Mouse (Mus musculus) large intestine, adult 2 months (tissue): Measurements from ENCODE around the gene Hinfp. TPM values are rescaled to one million over a fixed set of nuclear protein-coding genes. Genes with fewer than 3 reads are reported as not detected.
"Not testable (repeated sequence)": the region's sequence is repeated elsewhere in the genome, so short reads cannot be mapped to it uniquely, and the experiment has no call there.

ENCODE experiments used
- DNase-seq: peaks from one replicate; pipeline ENCODE4 v3.0.0-alpha.2; 2012; ENCODE audit warnings: low read depth, low spot score
- WGBS: fragments of 180-500 bp; shearing (Covaris S2); methylation state at CpG from one replicate; pipeline ENCODE4 v1.1.7; 2018; 5-methylcytosine and 5-hydroxymethylcytosine counted together
- polyA plus RNA-seq: library from polyadenylated mRNA; depleted of rRNA; stranded (reverse); fragments of >200 nt; gene quantifications from 2 replicates; pipeline ENCODE4 v1.2.3, GENCODE M21; 2012; rRNA removed

Gene Hinfp
- 18.4 and 32.8 TPM in 2 replicates for polyA plus RNA-seq

DNA sequence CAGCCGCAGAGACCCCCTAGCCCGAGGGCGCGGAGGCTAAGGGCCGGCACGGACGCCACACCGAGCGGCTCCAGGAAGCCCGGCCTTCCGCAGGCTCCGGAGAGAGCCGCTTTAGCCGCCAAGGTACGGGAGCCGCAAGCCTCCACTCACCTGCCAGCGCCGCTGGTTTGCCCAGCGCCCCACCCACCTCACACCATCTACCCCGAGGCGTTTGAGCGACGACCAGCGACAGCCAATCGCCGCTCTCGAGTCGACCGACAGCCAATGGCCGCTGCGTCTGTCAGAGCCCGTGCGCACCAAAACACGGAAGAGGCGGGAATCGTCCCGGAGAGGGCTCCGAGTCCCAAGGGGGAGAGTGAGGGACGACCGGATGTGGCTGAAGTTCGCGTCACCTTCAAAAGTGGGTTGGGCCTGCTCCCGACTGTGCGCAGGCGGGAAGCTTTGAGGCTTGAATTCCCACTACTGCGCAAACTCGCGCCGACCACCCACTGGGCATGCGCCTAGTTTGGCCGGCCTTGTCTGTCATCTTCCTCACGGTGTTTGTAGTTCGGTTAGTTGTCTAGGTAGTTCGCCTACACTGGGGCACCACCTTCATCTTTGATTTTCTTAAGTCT, at the start of gene Hinfp:
Hinfp (minus strand) TSS at position 206 of the 614 bp plus-strand sequence.
- under 1% methylated on average over 54 of the region's 54 CpGs for WGBS
- peak; percentile 93 for DNase-seq

DNA sequence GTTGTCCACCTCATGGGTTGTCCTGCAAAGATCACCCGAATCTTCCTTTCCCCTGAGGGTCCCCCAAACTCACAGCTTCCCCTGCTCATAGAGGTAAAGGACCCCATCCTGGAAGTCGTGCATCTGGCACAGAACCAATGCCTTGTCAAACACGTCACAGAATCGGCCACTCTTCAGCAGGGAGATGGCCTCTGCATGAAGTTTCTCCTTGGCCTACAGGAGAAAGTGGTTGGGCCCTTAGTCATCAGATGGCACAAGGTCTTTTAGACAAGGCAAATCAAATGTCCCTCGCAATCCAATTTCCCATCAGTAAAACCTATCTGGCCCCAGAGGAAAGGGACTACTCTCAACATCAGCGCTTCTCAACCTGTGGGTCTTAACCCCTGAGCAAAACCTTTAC, 47.7 kb upstream of the Hinfp start:
- DNase-seq: no peak
- WGBS: 86% methylated on average over 6 of the region's 6 CpGs

DNA sequence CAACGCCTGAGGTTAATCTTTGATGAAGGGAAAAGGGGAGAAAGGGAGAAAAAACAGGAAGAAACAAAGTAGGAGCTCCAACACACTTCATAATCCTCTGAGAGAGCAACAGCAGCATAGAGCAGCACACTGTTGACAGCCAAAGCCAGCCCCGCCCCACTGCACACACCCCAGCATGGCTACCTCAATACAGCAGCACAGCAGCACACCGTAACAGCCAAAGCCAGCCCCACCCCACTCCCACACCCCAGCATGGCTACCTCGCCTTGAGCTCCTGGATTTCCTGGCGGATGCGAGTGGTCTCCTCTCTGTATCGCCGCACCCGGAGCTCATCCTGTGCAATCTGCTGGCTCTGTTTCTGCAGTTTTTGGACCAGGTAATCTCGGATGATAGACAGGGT, 46.9 kb upstream of the Hinfp start:
- DNase-seq: no peak
- 81% methylated on average over 10 of the region's 10 CpGs for WGBS

DNA sequence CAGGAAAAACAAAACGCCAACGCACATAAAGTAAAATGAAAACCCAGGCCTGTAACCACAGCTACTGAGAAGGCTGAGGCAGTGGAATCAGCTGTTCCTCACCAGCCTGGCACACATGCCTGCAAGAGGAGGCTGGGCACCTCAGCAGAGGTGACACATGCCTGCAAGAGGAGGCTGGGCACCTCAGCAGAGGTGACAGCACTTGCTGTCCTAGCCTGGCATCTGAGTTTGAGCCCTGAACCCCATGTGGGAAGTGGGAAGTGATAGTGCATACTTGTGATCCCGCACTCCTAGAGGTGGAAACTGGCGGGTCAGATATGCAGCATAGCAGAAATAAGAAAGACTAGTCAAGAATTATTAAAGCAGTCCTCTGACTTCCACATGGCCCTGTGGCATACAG, 45.9 kb upstream of the Hinfp start:
- no peak for DNase-seq
- WGBS: 93% methylated on average over 4 of the region's 4 CpGs

DNA sequence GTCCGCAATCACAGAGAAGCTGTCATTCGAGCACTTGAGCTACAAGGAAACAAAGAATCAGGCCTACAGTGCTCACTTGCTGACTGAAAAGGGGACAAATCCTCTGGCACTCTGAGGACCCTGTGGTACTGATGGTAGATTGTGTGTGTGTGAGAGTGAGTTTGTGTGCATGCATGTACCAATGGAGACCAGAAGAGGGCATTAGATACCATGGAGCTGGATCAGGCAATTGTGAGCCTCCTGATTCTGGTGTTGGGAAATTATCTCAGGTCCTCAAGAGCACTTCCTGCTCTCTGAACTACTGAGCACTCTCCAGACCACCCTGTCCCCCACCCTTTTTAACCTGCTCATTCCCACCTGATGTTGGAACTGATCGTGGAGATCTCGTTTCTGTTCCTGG, 43.1 kb upstream of the Hinfp start:
- 97% methylated on average over 4 of the region's 4 CpGs for WGBS
- DNase-seq: no peak

DNA sequence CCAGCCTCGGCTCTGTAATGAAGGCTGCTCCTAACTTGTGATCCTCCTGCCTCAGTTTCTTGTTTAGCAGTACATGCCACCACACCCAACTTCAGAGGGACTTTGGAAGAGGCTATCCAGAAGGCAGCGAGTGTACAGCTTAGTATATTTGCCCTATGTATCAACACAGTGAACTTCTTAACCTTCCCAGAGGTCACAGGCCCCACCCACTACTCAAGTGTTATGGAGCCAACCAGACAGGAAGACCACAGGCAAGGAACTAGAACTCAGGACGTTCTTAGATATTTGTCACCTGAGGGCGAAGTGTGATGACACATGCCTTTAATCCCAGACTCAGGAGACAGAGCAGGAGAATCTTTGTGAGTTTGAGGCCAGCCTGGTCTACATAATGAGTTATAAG, 42.1 kb upstream of the Hinfp start:
- DNase-seq: no peak
- 74% methylated on average over 4 of the region's 4 CpGs for WGBS

DNA sequence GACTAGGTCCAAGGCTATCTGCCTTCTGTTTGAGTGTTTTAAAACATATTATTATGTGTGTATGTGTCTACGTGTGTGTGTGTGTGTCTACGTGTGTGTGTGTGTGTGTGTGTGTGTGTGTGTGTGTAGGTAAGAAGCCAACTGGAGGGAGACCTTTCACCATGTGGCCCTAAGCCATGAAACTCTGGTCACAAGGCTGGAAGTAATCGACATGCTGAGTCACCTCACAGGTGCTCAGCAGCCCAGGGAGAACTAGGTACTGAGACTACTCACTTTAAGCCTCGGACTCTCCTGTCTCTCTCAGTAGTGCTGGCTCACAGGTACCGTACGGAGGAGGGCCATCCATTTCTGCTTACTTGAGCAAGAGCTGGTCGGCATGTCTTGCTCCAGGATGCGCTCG, 41.7 kb upstream of the Hinfp start:
- no peak for DNase-seq
- WGBS: 84% methylated on average over 9 of the region's 9 CpGs

DNA sequence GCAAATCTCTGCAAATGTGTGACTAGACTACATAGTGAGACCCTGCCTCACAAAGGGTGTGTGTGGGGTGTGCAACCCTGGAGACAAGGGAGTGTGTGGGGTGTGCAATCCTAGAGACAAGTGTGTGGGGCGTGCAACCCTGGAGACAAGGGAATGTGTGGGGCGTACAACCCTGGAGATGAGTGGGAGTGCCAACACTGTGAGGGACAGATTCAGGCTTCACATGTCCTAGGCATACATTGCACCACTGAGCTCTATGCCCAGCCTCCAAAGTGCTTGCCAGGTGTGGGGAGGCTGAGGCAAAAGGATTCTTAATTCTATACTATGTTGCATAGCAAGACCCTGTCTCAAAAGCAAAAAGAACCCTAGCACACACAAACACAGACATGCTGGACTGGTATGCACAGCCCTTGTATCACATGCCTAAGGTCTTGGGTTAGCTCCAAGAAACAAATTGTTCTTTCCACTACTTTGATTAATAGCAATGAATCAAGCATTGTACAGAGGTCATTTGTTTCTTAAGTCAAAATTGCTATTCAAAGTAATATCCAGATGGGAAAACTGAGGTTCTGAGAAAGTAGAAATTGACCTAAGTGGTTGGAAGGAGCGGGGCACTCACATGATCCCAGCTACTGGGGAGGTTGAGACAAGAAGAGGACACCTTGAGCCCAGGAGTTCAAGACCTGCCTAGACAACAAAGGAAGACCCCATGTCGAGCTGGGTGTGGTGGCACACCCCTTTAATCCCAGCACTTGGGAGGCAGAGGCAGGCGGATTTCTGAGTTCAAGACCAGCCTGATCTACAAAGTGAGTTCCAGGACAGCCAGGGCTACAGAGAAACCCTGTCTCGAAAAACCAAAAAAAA, 40.3 kb upstream of the Hinfp start:
- no peak for DNase-seq
- WGBS: 87% methylated on average over 6 of the region's 6 CpGs

DNA sequence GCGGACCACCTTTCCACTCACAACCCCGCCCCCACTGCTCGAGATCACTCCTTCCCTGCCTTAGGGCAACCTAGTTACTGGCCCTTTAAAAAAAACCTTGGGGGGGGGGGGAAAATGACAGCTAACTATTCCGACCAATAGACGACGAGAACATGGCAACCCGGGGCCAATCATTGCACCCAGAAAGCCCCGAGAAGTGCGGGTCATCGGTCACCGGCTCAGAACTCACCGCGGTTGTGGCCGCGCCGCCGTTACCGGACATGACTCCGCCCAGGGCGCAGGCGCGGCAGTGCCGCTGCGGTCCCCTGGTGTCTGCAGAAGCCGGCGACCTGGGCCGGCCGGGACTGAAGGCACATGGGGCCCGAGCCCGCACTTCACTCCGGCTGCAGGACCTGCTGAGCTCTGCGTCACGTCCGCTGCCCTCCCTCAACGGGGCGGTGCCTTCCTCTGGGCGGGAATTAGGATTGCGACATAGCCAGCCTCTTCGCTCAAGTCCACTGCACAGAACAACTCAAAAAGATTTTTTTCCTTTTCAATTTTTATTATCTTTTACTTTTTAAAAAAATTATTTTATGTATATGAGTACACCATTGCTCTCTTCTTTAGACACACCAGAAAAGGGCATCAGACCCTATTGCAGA, 38.4 kb upstream of the Hinfp start, which contains the start of gene Hmbs:
Hmbs (minus strand) TSS at position 448 of the 641 bp plus-strand sequence.
- DNase-seq: no peak
- under 1% methylated on average over 39 of the region's 39 CpGs for WGBS

DNA sequence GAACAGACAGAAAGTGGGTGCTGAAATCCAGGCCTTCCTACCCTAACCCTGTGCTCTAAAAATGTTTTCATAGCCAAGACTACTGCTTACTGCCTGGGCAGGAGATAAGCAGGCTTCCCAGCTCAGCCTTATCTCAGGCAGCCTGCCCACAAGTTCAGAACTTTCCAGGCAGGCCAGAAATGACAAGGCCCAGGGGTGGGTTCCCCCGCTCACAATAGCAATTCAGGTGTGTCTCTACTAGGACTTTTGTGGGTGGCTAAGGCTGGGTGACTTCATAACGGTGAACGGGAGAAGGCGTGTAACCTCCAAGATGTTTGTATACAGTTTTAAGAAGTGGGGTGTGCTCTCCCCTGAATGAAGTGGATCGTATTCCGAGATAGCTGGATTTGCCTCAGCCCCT, 37.8 kb upstream of the Hinfp start:
- 4% methylated on average over 6 of the region's 6 CpGs for WGBS
- DNase-seq: no peak

DNA sequence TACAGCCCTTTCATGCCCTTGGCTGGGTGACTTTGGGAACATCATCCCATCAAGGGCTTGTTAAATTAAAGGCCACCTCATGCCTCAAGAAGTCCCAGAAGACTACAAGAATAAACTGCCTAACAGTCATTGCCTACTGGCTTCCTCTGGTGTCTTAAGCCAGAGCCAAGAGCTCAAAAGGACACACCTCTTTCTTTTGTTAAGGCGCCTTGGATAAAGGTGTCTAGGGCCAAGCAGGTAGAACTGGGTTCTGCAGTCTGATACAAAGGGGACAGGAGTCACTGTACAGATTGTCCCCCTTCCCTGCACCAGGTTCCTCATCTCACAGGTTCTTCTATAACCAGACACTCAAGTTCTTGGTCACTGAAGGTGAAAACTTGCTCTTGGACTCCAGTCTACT, 37.1 kb upstream of the Hinfp start:
- WGBS: 52% methylated on average over 1 of the region's 1 CpGs
- no peak for DNase-seq

DNA sequence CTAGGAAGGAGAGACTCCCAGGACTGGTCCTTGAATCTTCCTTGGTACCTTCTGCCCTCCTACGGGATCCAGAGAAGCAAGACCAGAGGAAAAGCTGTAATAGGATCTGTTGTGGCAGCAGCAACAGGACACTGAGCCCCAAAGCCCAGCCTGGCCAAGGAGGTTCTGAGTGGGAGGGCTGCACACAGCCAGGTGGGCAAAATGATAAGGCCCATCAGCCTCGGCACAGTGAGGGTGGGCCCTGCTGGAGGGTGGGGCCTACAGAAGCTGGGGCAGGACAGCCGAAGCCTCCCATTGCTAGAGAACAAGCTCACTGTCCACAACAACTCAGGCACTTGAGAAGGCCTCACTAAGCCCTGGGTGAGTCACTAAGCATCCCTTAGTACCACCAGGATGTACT, 36.7 kb upstream of the Hinfp start:
- 69% methylated on average over 3 of the region's 3 CpGs for WGBS
- no peak for DNase-seq

DNA sequence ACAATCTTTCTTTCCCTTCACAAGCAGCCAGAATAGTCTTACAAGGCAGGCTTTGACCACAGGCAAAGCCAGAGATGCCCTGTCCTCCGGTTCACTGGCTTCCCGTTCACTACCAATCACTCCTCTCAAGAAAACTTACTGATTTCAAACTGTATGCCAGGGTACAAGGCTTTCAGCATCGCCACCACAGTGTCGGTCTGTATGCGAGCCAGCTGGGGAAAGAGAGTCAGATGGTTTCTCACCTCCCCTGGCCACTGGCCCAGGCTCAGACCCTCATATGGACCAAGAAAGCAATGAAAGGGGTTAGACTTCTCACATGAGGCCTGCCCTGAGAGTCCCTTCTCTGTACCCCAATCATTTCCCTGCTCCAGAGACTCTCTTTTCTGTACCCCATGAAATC, 36.0 kb upstream of the Hinfp start:
- no peak for DNase-seq
- WGBS: 90% methylated on average over 5 of the region's 5 CpGs

DNA sequence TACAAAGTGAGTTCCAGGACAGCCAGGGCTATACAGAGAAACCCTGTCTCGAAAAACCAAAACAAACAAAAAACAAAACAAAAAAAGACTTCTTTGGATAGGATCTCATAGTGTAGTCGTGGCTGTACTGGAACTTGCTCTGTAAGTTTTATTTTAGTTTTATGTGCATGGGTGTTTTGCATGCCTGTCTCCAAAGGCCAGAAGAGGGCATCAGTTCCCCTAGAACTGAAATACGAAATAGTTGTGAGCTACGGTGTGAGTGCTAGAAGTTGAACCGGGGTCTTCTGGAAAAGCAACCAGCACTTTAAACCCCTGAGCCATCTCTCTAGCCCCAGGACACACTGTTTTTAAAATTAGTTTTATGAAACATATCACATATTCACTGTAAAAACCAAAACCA, 33.1 kb upstream of the Hinfp start:
- WGBS: 82% methylated on average over 5 of the region's 5 CpGs
- DNase-seq: no peak

DNA sequence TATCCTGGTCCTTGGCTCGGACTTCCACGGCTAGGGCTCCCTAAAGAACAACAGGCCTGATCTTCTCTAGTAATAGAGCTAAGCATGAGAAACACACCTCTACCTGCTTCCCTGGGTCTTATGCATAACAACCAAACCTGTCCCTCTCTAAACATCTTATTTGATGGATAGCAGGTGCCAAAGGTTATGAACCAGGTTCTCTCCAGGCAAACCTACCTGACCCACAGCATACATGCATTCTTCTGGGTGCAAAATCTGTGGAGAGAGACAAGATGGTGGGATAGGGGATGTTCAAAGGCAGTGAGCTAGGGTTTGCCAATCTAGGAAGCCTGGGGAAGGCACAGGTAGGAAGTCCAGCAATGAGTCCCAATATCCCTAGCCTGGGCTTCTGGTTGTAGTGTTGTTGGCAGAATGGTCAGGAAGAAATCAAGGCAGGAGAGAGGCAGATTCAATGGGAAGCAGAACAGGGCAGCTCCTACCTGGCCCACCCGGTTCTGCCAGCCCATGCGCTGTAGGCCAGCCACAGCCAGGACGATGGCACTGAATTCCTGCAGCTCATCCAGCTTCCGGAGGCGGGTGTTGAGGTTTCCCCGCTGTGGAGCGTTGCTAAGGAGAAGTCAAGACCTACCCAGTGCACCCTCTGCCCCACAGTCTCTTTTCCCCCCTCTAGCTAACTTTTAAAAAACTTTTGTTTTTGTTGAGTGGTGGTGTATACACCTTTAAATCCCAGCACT, 32.1 kb upstream of the Hinfp start:
- no peak for DNase-seq
- WGBS: 68% methylated on average over 9 of the region's 9 CpGs

DNA sequence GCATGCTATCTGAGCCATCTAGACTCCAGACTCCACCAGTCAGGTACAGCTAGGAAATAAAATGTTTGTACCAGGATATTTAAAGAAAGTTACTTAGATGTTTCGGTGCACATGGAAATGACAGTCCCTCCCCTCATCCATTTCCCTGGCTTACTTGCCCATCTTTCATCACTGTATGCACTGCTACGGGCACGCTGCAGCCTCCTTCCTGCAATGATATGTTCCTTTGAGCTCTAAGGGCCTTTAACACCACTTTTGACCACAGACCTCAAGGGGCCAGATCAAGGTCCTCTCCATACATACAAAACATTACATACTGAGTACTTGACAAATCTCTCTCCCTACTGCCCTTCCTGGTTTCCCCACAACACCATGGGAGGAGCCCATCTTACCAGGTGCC, 31.5 kb upstream of the Hinfp start:
- no peak for DNase-seq
- 65% methylated on average over 3 of the region's 3 CpGs for WGBS

DNA sequence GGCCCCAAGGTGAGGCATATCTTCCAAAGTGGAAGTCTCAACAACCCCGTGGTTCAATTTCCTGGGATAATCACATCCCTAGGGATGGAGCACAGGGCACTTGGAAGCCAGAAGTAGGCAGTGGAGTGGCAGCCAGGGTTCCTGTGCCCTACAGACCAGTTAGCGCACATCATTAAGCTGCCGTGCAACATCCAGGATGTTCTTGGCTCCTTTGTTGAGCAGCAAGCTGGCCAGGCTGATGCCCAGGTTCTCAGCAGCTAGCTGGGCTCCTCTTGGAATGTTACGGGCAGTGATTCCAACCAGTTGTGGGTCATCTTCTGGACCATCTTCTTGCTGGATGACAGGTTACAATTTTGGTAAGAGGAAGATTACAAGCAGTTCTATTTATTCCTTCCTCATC, 31.0 kb upstream of the Hinfp start:
- WGBS: 35% methylated on average over 4 of the region's 4 CpGs
- not testable (repeated sequence) for DNase-seq

DNA sequence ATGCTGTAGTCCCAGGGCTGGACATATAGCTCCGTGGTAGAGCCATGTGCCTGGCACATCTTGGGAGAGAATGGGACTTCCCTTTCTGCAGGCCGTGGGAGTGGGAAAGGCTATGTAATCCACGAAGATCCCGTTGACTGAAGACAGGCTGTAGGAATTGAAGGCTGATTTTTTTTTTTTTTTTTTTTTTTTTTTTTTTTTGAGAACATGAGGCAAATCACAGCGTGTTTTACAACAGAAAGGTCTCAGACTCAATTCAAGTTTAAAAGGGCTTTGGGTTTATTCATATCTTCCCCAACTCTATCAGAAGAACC, 30.6 kb upstream of the Hinfp start:
- 5% methylated on average over 5 of the region's 5 CpGs for WGBS
- DNase-seq: no peak

DNA sequence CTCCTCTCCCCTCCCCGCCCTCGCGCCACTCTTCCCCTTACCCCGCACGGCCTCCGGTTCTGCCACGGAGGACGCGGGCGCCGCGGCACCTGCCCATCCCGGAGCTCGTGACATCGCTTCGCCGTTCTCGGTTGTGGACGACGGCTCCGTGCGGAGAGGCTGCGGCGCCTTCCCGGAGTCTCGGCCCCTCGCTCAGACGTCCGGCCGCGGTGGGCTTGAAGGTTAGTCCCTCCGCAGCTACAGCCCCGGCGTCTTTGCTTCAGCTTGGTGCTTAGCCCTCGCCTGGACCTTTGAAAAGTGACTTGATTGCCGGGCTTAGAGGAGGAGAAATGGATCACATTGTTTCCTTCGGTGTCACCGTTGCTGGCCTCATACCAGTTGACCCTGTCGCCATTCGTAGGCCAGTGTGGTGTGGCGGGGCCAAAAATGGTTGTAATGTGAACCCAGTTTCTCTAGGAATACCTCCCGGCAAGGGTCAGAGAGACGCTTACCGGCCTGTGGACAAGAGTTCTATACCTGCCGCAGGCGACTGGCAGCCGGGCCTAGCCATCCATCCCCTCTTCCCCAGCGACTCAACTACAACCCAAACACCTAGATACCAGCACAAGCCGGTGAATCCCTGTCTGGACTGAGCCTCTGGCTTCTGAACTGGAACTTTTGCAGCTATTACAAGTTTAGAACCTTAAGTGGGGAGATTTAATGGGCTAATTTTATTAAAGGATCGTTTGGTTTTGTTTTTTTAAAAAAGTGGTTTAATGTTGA, 30.0 kb upstream of the Hinfp start:
- WGBS: under 1% methylated on average over 50 of the region's 50 CpGs
- no peak for DNase-seq
